Mouse (Mus musculus): ENCODE data around the gene Gm28845.

GRCm38 (mm10) chr1:65067842-65068241, 51.5 kb downstream of the Gm28845 start:
- no peak for TF ChIP-seq CTCF (IDR thresholded peaks at IDR 0.05; ENCODE audit: low read depth)
- TF ChIP-seq EP300 (IDR thresholded peaks at IDR 0.05; ENCODE audit: low read depth): no peak

Measured in liver, embryonic 14.5 days (tissue).